Mouse (Mus musculus) testis, adult 10 weeks (tissue): ENCODE results near the gene Fgfr2. TPM values are rescaled to one million over a fixed set of nuclear protein-coding genes. Genes with fewer than 3 reads are reported as not detected.

Experiments
- polyA plus RNA-seq: library from polyadenylated mRNA; stranded (reverse); fragments of 350-450 nt; fragmentation: Illumina TruSeq; extraction: RNeasy Lipid Tissue Mini Kit (QIAGEN cat#74804); gene quantifications from one replicate; pipeline ENCODE4 v1.2.3, GENCODE M21; 2014; ENCODE audit warnings: low read depth, low replicate concordance

Gene Fgfr2
- polyA plus RNA-seq, 1 experiment from 2014 or later: 6.2 TPM

DNA sequence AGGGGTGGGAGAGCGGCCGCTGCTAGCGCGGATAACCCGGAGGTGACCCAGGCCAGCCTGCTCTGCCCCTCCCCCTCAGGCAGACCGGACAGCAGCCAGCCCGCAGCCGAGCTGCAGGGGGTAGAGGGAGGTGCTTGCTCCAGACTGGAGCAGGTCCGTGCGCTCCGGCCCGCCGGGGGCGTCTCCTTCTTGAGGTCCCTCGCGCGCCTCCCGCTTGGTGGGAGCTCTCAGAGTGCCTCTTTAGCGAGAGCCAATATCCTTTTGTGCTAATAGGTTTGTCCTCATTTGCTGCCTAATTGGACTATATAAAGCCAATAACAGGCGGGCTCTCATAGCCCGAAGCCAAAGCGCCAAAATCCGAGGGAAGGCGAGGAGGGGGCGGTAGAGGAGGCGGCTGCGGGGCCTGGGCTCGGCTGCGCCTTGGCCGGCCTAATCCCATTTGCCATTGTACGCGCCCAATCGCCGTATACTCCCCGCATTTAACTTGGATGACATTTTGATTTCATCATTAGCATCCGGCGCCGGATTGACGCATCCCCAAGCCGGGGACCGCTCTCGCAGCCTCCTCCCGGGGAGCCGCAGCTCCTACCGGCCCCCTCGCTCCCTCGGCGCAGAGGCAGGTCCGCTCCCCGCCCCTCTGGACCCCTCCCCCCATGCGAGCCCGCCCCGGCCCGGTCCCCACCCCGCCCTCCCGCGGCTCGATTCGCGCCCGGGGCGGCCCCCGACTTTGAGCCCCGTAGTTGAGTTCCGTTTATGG, 1580.9 kb downstream of the Fgfr2 start, which contains the start of gene Hmx3:
Hmx3 (plus strand) TSS at position 753 of the 757 bp plus-strand sequence.

DNA sequence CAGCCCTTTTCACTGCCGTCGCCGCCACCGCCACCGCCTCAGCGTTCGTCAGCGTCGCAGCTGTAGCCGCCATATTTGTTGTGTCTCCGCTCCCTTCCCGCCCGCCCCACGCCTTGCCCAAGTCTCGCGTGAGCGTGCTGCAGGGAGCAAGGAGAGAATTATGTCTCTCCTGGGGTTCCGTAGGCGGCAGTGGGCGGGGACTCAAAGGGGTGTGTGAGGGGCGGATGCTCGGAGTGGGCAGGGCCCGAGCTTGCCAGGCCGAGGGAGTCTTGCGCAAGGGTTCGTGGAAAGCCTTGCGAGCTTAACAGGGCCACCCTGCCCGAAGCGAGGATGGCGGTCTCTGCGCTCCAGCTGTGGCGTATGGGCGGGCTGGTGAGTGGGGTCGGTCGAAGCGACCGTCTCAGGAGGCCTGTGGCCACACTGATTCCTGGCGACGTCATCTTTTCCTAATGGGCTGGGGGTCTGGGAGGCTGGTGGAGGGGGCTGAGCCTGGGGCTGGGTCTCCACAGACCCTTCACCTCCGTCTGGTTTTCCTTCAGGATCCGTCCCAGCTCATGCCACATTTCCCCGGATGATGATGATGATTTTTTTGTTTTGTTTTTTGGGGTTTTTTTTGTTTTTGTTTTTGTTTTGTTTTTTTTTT, 1712.6 kb downstream of the Fgfr2 start, which contains the start of the genes Ikzf5 and Acadsb:
Ikzf5 (minus strand) TSS at position 106 of the 643 bp plus-strand sequence.
Acadsb (plus strand) TSS at position 186 of the 643 bp plus-strand sequence.

DNA sequence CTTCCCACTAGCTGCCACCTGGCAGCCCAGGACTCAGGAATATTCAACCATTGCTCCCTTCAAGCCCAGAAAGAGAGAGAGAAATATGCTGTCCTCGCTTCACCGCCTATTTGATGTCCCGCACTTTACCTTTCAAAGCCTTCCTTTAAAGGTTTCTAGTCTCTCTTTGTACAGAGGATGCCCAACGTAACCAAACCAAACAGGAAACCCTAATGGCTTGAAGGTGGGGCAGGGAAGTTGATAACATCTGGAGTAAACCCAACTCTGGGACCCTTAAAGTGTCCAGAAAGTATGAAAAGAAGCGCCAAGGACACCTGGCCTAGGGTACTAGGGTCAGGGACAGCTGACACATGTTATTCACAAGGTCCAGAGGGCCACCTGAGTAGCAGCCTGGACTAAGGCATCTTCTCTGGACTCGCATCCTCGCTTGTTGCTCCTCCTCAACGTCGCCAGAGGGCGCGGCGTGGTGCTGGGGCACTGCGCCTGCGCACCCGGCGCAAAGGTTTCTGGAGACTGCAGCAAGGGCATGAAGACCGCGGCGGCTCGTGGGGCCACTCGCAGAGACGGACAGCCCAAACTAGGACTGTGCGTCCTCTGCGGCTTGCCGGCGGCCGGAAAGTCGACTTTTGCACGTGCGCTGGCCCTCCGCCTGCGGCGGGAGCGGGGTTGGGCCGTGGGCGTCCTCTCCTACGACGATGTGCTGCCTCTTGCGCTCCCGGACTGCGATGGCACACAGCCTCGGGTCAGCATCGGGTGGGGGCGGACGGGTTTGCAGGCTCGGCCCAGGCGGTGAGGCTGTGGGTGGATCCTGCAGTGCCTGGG, 1752.3 kb downstream of the Fgfr2 start, which contains the start of gene Pstk:
Pstk (plus strand) TSS at position 494 of the 822 bp plus-strand sequence.

DNA sequence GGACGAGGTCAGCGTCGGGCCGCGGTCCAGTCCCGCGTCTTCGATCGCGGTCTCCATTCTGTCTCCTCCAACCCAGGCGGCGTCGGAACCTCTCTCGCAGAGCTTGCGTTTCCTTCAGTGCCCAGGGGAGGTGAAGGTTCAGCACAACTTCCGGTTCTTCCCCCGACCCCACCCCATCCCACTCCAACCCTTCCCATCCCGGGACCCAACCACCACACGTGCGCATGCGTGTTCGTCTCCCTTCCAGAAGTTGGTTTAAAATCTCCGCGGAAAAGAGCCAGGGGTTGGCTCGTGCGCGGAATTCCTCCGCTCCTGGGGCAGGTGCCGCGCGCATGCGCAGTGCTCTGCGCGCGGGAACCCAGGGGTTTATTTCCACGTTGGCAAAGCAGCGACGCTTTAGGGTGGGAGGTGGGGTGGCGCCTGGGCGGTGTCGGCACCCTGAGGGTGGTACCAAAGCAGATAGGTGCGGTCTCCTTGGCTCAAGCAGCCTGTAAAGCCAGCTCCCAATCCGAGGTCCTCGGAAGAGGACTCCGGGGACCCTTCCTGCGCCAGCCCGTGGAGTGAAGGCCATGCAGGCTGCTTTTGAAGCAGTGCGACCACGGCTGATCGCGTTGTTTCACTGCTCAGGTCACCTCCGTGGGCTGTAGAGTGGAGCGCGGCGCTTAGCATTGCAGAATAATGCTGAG, 1760.4 kb downstream of the Fgfr2 start, which contains the start of gene 2310057M21Rik:
2310057M21Rik (minus strand) TSS at position 145 of the 686 bp plus-strand sequence.

DNA sequence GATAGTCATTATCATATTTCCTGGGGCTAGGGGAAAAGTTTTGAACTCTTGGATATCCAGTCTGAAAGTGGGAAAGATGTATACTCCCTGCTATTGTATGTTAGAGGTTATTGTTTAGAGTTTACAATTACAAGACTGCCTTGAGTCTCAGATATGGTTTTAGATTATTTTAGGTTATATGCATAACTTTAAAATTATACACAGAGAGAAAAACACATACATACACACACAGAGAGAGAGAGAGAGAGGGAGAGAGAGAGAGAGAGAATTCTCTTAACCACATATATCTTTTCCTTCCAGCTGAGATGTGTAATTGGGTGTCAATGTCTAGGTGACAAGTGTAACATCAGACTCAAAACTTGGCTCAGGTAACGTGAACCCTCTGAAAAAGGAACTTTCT, 1789.6 kb downstream of the Fgfr2 start, which contains the start of gene Fam24a:
Fam24a (plus strand) TSS at position 301 of the 400 bp plus-strand sequence.

DNA sequence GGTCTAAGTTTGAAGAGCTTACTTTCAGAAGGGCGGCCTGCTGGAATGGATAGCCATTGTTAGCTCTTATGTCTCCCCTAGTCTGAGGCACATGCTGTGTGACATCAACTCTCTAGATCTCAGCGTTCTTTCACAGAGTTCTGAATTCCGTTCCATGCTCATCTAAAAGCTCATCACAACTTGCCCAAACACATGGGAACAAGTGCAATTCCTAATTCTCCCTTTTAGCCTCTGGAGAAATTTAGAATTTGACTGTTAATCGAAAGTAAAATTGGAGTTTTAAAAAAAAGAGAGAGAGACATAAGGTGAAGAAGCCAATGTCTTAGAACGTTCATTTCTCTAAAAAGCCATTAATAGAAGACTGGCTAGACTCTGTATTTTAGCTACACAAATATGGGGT, 1793.7 kb downstream of the Fgfr2 start, which contains the start of gene Fam24b:
Fam24b (minus strand) TSS at position 101 of the 400 bp plus-strand sequence.

DNA sequence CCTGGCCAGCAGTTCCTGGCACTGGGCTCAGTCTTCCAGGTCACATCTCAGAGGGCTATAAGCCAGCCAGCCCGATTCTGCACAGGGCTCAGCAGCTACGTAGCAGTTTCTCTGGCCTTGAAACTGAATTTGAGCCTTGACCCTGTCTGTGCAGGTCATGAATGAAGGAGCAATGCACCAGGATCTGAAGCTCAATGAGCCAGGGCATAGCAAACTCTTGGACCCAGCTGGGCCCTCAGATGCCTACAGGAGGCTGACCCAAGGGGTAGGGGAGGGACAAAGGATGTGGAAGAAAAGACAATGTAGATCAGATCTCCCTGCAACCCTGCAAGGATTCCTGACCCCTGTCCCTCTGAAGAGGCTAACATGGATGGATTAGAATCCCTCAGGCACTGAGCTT, 1801.0 kb downstream of the Fgfr2 start, which contains the start of gene Cuzd1:
Cuzd1 (minus strand) TSS at position 101 of the 400 bp plus-strand sequence.

DNA sequence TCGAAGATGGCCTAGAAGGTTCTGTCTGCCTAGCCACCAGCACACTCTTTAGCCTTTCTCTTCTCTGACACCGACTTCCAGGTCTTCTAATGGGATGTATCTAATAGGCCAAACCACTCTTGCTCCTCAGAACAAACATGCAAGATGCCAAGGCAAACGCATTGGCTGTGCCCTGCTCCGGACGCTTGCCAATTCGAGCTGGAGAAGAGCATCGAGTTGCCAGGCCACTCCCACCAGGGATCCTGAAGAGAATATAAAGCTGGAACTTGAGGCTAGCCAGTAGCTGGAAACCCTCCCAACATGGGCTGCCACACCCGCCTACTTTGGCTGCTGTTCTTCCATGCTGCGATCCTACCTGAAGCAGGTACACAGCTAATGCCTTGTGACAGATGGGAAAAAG, 1949.0 kb downstream of the Fgfr2 start, which contains the start of gene 5430419D17Rik:
5430419D17Rik (plus strand) TSS at position 282 of the 400 bp plus-strand sequence.

DNA sequence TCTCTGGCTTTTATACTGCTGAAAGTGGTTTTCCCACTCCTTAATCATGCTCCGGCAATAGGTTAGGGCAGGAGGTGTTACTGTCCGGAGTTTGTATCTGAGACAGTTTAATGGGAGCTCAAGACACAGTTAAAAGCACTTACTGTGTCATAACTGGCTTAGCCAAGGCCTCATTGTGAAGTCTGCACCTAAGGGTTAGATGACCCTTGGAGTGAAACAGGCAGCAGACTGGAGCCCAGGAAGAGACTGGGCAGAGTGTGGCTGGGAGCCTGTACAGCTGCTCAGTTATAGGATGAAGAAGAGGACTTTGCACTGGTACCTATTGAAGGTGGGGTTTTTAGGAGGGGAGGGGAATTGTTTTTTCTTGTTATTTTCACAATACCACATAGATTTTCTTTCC, 1976.9 kb downstream of the Fgfr2 start, which contains the start of gene 4933402N03Rik:
4933402N03Rik (minus strand) TSS at position 101 of the 400 bp plus-strand sequence.

DNA sequence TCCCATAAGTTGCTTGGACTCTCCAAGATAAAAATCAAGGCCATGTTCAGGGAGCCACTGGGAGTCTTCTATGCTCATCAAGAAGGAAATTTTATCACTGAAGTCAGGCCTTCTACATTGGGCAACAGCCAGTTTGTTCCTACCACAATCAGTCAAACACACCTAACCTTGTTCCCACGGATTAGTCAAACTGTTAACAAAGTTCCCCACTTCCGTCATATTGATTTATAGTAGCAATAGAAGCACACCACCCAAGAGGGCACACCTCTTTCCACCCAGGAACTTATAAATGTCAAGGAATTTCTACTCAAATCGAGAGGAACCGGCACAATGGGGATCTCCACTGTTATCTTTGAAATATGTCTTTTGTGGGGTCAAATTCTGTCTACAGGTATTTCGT, 2091.4 kb downstream of the Fgfr2 start, which contains the start of gene Dmbt1:
Dmbt1 (plus strand) TSS at position 299 of the 400 bp plus-strand sequence.

DNA sequence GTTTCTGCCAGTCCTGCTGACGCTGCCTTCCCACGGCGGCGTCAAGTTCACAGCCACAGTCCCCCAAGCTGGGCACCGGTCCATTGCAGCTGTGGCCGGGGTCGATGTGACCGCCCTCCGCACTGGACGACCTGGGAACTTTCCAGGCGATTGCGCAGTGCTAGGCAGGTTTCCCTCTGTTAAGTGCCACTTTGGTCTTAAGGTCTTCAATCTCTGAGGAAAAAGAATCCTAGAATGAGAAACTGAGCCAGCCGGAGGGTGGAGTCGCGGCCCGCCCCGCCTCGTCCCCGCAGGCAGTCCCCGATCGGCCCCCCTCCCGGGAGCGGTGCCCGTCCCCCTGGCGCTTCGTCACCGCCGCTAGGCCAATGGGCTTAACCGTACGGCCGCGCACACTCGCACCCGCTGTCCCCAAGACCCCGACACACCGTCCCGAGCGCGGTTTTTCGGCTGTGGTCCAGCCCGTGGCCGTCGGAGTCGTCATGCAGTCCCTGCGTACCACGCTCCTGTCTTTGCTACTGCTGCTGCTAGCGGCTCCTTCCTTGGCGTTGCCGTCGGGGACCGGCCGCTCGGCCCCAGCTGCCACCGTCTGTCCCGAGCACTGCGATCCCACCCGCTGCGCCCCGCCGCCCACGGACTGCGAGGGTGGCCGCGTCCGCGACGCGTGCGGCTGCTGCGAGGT, 2187.2 kb downstream of the Fgfr2 start, which contains the start of gene Htra1:
Htra1 (plus strand) TSS at position 319 of the 679 bp plus-strand sequence.

DNA sequence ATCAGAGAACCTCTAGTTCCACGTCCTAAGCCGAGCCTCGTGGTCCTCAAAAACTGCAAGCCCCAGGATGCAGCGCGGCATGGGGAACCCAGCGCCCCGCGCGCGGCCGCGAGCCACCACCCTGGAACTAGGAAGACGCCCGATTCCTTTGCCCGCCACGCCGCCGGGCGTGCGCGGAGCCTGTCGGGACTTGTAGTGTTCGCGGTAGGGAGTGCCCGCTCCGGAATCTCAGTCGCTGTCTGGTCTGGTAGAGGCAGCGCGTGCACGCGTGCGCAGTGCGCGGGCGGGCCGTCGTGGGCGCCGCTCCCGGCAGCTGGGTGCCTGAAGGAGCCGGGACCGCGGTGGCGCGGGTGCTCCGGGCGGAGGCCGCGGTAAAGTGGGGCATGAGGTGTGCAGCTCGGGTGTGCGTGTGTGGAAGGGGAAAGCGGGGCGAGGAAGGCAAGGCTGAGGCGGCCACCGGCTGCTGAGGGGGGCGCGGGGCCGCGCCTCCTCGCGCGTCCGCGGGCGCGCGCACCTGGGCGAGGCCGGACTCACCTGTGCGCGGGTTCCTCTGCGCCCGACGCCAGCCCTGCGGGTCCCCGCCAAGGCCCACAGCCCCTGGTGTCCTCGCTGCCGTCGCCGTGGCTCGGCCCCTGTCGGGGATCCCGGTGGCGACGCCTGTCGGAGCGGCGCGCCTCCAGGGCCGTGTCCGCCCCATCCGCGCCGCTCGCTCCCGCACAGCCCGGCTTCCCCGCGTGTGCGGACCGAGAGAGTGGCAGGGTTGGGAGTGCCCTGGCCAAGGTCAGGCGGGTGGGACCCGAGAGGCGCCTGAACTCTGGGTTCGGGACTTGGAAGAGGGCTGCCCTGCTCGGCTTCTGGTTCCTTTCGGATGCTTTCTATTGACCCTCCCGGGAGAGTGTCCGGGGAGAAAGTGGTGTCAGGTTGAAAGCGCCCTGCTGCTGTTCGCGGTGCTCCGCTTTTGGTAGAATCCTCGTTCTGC, 2257.2 kb downstream of the Fgfr2 start, which contains the start of gene Plekha1:
Plekha1 (plus strand) TSS at position 144 of the 979 bp plus-strand sequence.

DNA sequence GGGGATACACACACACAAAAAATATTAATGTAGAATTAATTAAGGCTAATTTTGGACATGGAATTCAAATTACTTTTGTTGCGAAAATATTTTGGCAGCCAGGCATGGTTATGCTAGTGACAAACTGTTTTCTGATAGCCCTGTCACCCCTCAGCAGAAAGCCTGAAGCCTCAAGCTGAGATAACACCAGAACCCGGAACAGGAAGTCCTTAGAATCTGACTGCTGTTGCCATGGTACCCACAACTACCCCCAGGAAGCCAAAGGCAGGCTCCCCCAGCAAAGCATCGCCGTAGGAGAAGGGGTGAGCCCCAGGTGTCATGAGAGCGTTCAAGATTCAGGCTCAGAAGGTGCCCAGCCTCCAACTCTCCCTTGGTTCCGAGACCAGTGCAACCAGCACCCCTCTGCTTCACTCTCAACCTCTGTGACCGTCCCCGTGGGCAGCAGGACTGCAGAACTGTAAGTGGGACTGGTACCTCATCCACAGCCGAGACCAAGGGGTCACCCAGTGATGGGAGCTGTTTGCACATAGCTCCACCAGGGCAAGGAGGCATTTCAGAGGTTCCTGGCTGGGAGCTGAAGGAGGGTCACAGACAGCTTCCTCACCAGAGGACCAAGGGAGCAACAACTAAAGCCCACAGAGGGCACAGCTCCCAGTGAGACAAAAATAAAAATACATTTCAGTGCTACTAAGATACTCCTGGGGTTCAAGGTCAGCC, 2349.1 kb downstream of the Fgfr2 start, which contains the start of gene Btbd16:
Btbd16 (plus strand) TSS at position 156 of the 717 bp plus-strand sequence.

DNA sequence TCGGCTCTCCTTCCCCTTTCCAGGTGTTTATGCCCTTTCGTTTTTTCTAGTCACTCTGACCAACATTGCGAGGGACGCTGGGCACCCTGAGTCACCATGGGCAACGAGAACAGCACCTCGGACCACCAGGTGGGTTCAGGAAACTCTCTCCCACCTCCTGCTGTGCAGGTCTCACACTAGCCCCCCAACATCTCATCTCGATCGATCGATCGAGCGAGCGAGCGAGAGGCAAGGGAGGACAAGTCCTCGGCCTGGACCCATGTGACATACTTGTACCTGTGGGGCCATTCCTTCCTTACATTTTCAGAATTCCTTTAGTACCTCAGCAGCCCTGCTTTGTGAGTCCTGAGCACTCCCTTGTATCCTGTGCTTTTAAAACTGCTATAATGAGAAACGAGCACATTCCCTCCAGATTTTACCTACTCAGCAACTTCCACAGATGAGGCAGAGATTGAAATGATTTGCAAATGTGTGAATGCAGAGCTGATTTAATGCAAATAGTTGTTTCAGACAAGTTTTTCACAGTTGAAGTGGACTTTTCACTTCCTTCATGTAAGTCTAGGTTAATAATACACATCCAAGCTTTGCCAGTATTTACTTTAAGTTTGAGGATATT, 2545.7 kb downstream of the Fgfr2 start, which contains the start of gene Tacc2:
Tacc2 (plus strand) TSS at position 51 of the 616 bp plus-strand sequence.

DNA sequence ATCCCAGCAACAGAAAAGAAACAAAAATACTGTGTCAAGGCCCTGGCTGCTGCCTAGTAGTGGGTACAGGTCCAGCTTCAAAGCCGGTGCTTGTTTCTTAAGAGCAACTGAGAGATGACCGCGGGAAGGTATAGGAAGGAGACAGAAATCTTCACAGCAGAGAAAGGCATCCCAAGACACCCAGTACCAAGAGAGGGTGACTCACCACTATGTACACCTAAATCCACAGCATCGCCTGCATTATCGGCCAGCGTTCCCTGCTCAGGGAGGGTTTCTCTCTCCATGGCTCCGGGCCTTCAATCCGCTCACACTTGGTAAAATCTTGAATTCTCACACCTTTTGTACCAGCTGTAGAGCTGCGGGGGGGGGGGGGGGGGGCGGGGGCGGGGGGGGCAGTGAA, 2550.3 kb downstream of the Fgfr2 start, which contains the start of gene Nsmce4a:
Nsmce4a (minus strand) TSS at position 298 of the 400 bp plus-strand sequence.

DNA sequence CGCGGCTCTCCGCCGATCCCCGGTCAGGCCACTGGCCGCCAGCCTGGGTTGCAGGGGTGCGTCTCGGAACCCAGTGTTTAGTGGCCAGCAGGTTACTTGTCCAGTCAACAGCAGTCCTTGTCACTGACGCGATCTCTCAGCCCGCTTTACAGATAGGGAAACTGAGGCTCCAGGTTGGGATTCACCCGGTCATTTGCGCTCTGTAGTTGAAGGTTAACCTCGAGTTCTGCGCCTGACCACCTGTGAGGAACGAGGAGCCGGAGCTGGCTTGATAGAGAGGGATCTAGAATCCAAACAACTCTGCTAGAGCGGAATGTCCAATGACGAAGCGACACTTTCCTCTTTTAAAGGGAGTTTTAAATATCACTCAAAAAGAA, 2603.1 kb downstream of the Fgfr2 start, which contains the start of gene Ate1:
Ate1 (minus strand) TSS at position 321 of the 377 bp plus-strand sequence.

